ENCODE assay signal across 8 mouse cellular contexts in genomic region chr6:73010073-73010472, GRCm38 (mm10). TPM values are rescaled to one million over a fixed set of nuclear protein-coding genes. Genes with fewer than 3 reads are reported as not detected.
DNase-seq lines count a peak whose midpoint lies in the region; ATAC-seq and TF ChIP-seq lines count a peak whose summit lies in the region.

No protein-coding gene starts in this region.

- H3K4me1 ChIP-seq in G1E (ENCODE audit: insufficient read depth, low read depth, low read length): no peaks in the 10 kb centered on the region

- no peak for ATAC-seq in G1E (ENCODE audit: extremely low read depth, insufficient number of reproducible peaks, low FRiP score, poor library complexity, severe bottlenecking)
- ATAC-seq in megakaryocyte, adult 5-6 weeks (ENCODE audit: poor library complexity, severe bottlenecking): peak; percentile 73

- no peaks in the 10 kb centered on the region for H3K27me3 ChIP-seq in G1E (ENCODE audit: insufficient read depth, low read length)

- peak; percentile 66 for TF ChIP-seq CTCF in G1E (IDR thresholded peaks at IDR 0.05; ENCODE audit: low read depth, low read length)

- H3K9me3 ChIP-seq in G1E (replicated peaks): no peaks in the 10 kb centered on the region

- H3K4me3 ChIP-seq in G1E (ENCODE audit: low read depth, low read length): no peak overlapping the region

- intact Hi-C loops in gastrocnemius, postnatal 14 days (cut with DNase I; ENCODE audit: low total_unique reads): no loop called here

- DNase-seq in CD4-positive, CD25-positive, alpha-beta regulatory T cell, adult 2 months (ENCODE audit: low read depth, low spot score): peak; percentile 83
- peak; percentile 6 for DNase-seq in G1E (ENCODE audit: low spot score)
- DNase-seq in cerebellum, adult 11 months: peak; percentile 31
- DNase-seq in gastrocnemius, postnatal 14 days: peak; percentile 77
- peak; percentile 24 for DNase-seq in layer of hippocampus, adult 9-10 months (ENCODE audit: low spot score)
- DNase-seq in spleen, postnatal 10 days (ENCODE audit: low spot score in 2 of 2): peak; percentile 49 to 72
- DNase-seq in MN1 (ENCODE audit: low spot score): no peak

- no peaks in the 10 kb centered on the region for H3K36me3 ChIP-seq in G1E (replicated peaks)

RNA-seq across cellular contexts. Expression of gene Tmsb10, which starts 51.5 kb away (rescaled TPM):
- 8.3 and 11.8 TPM in 2 replicates for total RNA-seq in G1E (2014; fragmentation: Nextera tagmentation)
- 10.5 and 12.1 TPM in 2 replicates for total RNA-seq in G1E (2017)
- polyA plus RNA-seq in G1E (2012): 7.1 and 9.3 TPM in 2 replicates
- 100 to 1,000 TPM; 225 to 328 TPM for total RNA-seq in gastrocnemius, postnatal 14 days (2021)
- total RNA-seq in megakaryocyte, adult 5-6 weeks (2015): 3,978 and 3,999 TPM in 2 replicates
- total RNA-seq in megakaryocyte, adult 5-6 weeks (2017): 2,780 and 3,394 TPM in 2 replicates

Comparison
In these comparisons a context has a peak if more than half of its experiments do, and no peak if none do; other contexts are left out.
1. RNA of gene Tmsb10, which starts 51.5 kb away (total RNA-seq): 2,780 to 3,999 TPM in megakaryocyte, adult 5-6 weeks and 225 to 328 TPM in gastrocnemius, postnatal 14 days; 8.3 to 12.1 TPM in G1E; every median in the first group is over 10 times any median in the second.